Mouse (Mus musculus): Measurements from ENCODE around the gene Kdelr3.

Gene Kdelr3

GRCm38 (mm10) chr15:79516171-79517096 is at the start of gene Kdelr3:
Gene Kdelr3 (plus strand): TSS chr15:79516411.
- peak; percentile 41 for DNase-seq

GRCm38 (mm10) chr15:79466601-79467286 is 49.5 kb upstream of the Kdelr3 start:
- peak; percentile 63 for DNase-seq

- DNase-seq: no peak
Observed at GRCm38 (mm10) chr15:79469577-79469976, 46.6 kb upstream of the Kdelr3 start.

- DNase-seq: no peak
Observed at GRCm38 (mm10) chr15:79470583-79470982, 45.6 kb upstream of the Kdelr3 start.

- no peak for DNase-seq
Observed at GRCm38 (mm10) chr15:79471095-79471494, 45.1 kb upstream of the Kdelr3 start.

- no peak for DNase-seq
Observed at GRCm38 (mm10) chr15:79473042-79473441, 43.2 kb upstream of the Kdelr3 start.

GRCm38 (mm10) chr15:79473638-79474355 is 42.4 kb upstream of the Kdelr3 start:
- no peak for DNase-seq

- no peak for DNase-seq
Observed at GRCm38 (mm10) chr15:79477227-79477626, 39.0 kb upstream of the Kdelr3 start.

- DNase-seq: no peak
Observed at GRCm38 (mm10) chr15:79481181-79481688, 35.0 kb upstream of the Kdelr3 start.

- no peak for DNase-seq
Observed at GRCm38 (mm10) chr15:79489463-79489862, 26.7 kb upstream of the Kdelr3 start.

GRCm38 (mm10) chr15:79493527-79493926 is 22.7 kb upstream of the Kdelr3 start:
- DNase-seq: no peak

- no peak for DNase-seq
Observed at GRCm38 (mm10) chr15:79500110-79500509, 16.1 kb upstream of the Kdelr3 start.

- no peak for DNase-seq
Observed at GRCm38 (mm10) chr15:79502891-79503341, 13.3 kb upstream of the Kdelr3 start.

GRCm38 (mm10) chr15:79503438-79503837 is 12.8 kb upstream of the Kdelr3 start:
- no peak for DNase-seq

GRCm38 (mm10) chr15:79504707-79505452 is 11.3 kb upstream of the Kdelr3 start, which contains the start of gene Kcnj4:
Gene Kcnj4 (minus strand): TSS chr15:79505241.
- DNase-seq: no peak

- DNase-seq: peak; percentile 27
Observed at GRCm38 (mm10) chr15:79505616-79506283, 10.5 kb upstream of the Kdelr3 start.

GRCm38 (mm10) chr15:79506460-79506859 is 9.8 kb upstream of the Kdelr3 start:
- no peak for DNase-seq

GRCm38 (mm10) chr15:79507055-79507828 is 9.0 kb upstream of the Kdelr3 start:
- peak; percentile 68 for DNase-seq

GRCm38 (mm10) chr15:79509998-79510397 is 6.2 kb upstream of the Kdelr3 start:
- no peak for DNase-seq

GRCm38 (mm10) chr15:79510425-79510824 is 5.8 kb upstream of the Kdelr3 start:
- no peak for DNase-seq
